Comparison of ENCODE assay signal across 18 mouse cellular contexts in genomic region chr2:34832766-34833457, GRCm38 (mm10). TPM values are rescaled to one million over a fixed set of nuclear protein-coding genes. Genes with fewer than 3 reads are reported as not detected.
DNase-seq lines count a peak whose midpoint lies in the region; TF ChIP-seq lines count a peak whose summit lies in the region.
"Not testable (repeated sequence)": the region's sequence is repeated elsewhere in the genome, so short reads cannot be mapped to it uniquely, and the experiment has no call there.
"Had no signal": no experiment of that assay in that cellular context is flagged by ENCODE, and none has a peak within 500 bp of the region (broad histone marks: within the 10 kb centered on the region; RNA-seq: fewer than 3 reads in every experiment).

Gene Gm34653, plus strand, starts transcription at chr2:34833007.

- not testable (repeated sequence) for TF ChIP-seq EP300 in MEL (IDR thresholded peaks at IDR 0.05; ENCODE audit: low read depth in 1 of 2, low read length in 2 of 2)

- not testable (repeated sequence) for TF ChIP-seq POLR2A in MEL (IDR thresholded peaks at IDR 0.05; ENCODE audit: control insufficient read depth in 1 of 2, insufficient read depth in 1 of 2, low read depth in 1 of 2, low read length in 2 of 2, poor library complexity in 1 of 2); liver, adult 2 months (IDR thresholded peaks at IDR 0.05; ENCODE audit: extremely low read depth, insufficient read depth, low read length)

- peak within 1 kb of the TSS; percentile 89 for H3K27ac ChIP-seq in MEL (ENCODE audit: control insufficient read depth, low read depth, low read length)
- not testable (repeated sequence) for H3K27ac ChIP-seq in liver, adult 2 months (replicated peaks; ENCODE audit: insufficient read depth, low read depth, low read length)

- peak within 1 kb of the TSS; percentile 86 for H3K9ac ChIP-seq in MEL (ENCODE audit: control insufficient read depth, low read depth, low read length, poor library complexity, severe bottlenecking)
- H3K9ac ChIP-seq in liver, adult 2 months (ENCODE audit: low read depth, low read length), result not testable (repeated sequence)

- not testable (repeated sequence) for H3K79me2 ChIP-seq in C2C12 (ENCODE audit: control insufficient read depth, insufficient read depth); MEL (ENCODE audit: control insufficient read depth, insufficient read depth, low read length, poor library complexity); liver, adult 2 months (ENCODE audit: control insufficient read depth, insufficient read depth, low read length)

- 30% methylated on average over 11 of the region's 11 CpGs for WGBS in liver, adult 2 months

- DNase-seq in 416B (ENCODE audit: low read depth) (peak; percentile 26), MEL (ENCODE audit: low read depth, low spot score) (peak; percentile 69), NIH3T3 (ENCODE audit: low read depth) (peak; percentile 27)
- peak; percentile 52 for DNase-seq in liver, adult 2 months (ENCODE audit: extremely low read depth, low read depth, low spot score)

- TF ChIP-seq CTCF in C2C12 (IDR thresholded peaks at IDR 0.05; ENCODE audit: control insufficient read depth, insufficient read depth, insufficient read length); MEL (IDR thresholded peaks at IDR 0.05 in 2 of 3, conservative IDR thresholded peaks at IDR 0.05 in 1 of 3; ENCODE audit: control insufficient read depth in 1 of 3, insufficient read depth in 1 of 3, low read depth in 2 of 3, low read length in 3 of 3, poor library complexity in 1 of 3, severe bottlenecking in 1 of 3); liver, adult 2 months (IDR thresholded peaks at IDR 0.05; ENCODE audit: low read depth, low read length): not testable (repeated sequence)

- H3K4me1 ChIP-seq in MEL (ENCODE audit: control insufficient read depth in 1 of 2, insufficient read depth in 2 of 2, low read length in 2 of 2); liver, adult 2 months (ENCODE audit: control insufficient read depth, insufficient read depth, low read length): not testable (repeated sequence)

- not testable (repeated sequence) for H3K9me3 ChIP-seq in MEL (replicated peaks; ENCODE audit: insufficient read depth, low read length)

- H3ac ChIP-seq in C2C12 (ENCODE audit: control insufficient read depth, insufficient read length, low read depth), result not testable (repeated sequence)

- not testable (repeated sequence) for H3K4me3 ChIP-seq in C2C12 (ENCODE audit: insufficient read depth, poor library complexity, severe bottlenecking); liver, adult 2 months (ENCODE audit: insufficient read depth, low read depth, low read length)
- H3K4me3 ChIP-seq in MEL (ENCODE audit: control insufficient read depth in 1 of 2, insufficient read depth in 1 of 2, low read depth in 2 of 2, low read length in 2 of 2), result peak within 1 kb of the TSS; percentile 87 to 96

- not testable (repeated sequence) for H3K79me3 ChIP-seq in C2C12 (ENCODE audit: low read depth)

- not testable (repeated sequence) for H3K36me3 ChIP-seq in C2C12 (ENCODE audit: control insufficient read depth, insufficient read depth); MEL (ENCODE audit: control insufficient read depth in 1 of 2, insufficient read depth in 2 of 2, low read length in 2 of 2); liver, adult 2 months (ENCODE audit: control insufficient read depth, insufficient read depth, low read length)

- H3K27me3 ChIP-seq in C2C12 (ENCODE audit: control insufficient read depth, insufficient read depth, insufficient read length); MEL (ENCODE audit: control insufficient read depth in 1 of 2, insufficient read depth in 2 of 2, low read length in 2 of 2); liver, adult 2 months (ENCODE audit: control insufficient read depth, insufficient read depth, low read length): not testable (repeated sequence)

- not testable (repeated sequence) for TF ChIP-seq RAD21 in MEL (IDR thresholded peaks at IDR 0.05; ENCODE audit: low read depth, low read length)

TF ChIP-seq in C2C12, 6 proteins besides CTCF, POLR2A, EP300 and RAD21:
- TF ChIP-seq CEBPB (IDR thresholded peaks at IDR 0.05; ENCODE audit: low read depth), result peak; percentile 4

TF ChIP-seq in MEL, 35 proteins besides CTCF, POLR2A, EP300 and RAD21:
- TF ChIP-seq ETS1 (IDR thresholded peaks at IDR 0.05; ENCODE audit: low read depth, low read length), result 0 out of 2 replicates have a peak, but pooled peaks have one; percentile 24
- peak; percentile 28; the same call in 1 of the 2 replicates for TF ChIP-seq GATA1 (IDR thresholded peaks at IDR 0.05; ENCODE audit: low read depth, low read length)

RNA-seq across cellular contexts. Expression of gene Gm34653, which starts in this region (rescaled TPM):
- polyA plus RNA-seq in C2C12 (2012; fragmentation: generic; extraction: Trizol) (0.04 TPM), MEL (2012; ENCODE audit: insufficient read depth in 1 of 2, insufficient read length in 2 of 2, low read depth in 1 of 2, low replicate concordance in 2 of 2, missing spikeins in 1 of 2) (under 1 TPM in 1 of 2 experiments, not detected in 1; 0.10 TPM)
- 0.08 TPM in 1 of 2 replicates, not detected in the other for total RNA-seq in MEL (2012; rRNA removed)
- total RNA-seq in liver, adult 2 months (2014; rRNA removed), result 0.09 and 0.13 TPM in 2 replicates
- polyA plus RNA-seq in liver, adult 2 months (2012; rRNA removed), result not detected in 2 replicates
- total RNA-seq: adrenal gland, adult 2 months; adrenal gland, postnatal 10 days; adrenal gland, postnatal 25 days; common myeloid progenitor, adult 5-6 weeks had no signal
- polyA plus RNA-seq: adrenal gland, adult 2 months; brain, embryonic 14.5 days; embryonic facial prominence, embryonic 11.5 days; erythroblast, embryonic 14.5 days; forebrain, embryonic 10.5 days; forebrain, embryonic 12.5 days; forebrain, embryonic 14.5 days; forebrain, embryonic 16.5 days; frontal cortex, adult 2 months; G1E had no signal

Comparison
In these comparisons a context has a peak if more than half of its experiments do, and no peak if none do; other contexts are left out.
1. Peak in DNase-seq, H3K4me3 ChIP-seq, H3K27ac ChIP-seq and H3K9ac ChIP-seq in MEL; RNA of the gene not detected or under 1 TPM.
2. Peak in DNase-seq in liver, adult 2 months; RNA of the gene not detected or under 1 TPM.